Mouse (Mus musculus) neural tube, embryonic 11.5 days (tissue): Measurements from ENCODE around the gene Rasa2. TPM values are rescaled to one million over a fixed set of nuclear protein-coding genes. Genes with fewer than 3 reads are reported as not detected.

Experiments used
- ATAC-seq: fragments of 200-750 bp; cut with Nextera tagmentation; 2 replicates; pipeline ENCODE4 v1.8.0; 2017; ENCODE audit warnings: moderate number of reproducible peaks, mild to moderate bottlenecking, moderate TSS enrichment, moderate library complexity; ENCODE audit not compliant: insufficient read depth, low FRiP score, low TSS enrichment
- DNase-seq: peaks from one replicate; pipeline ENCODE4 v3.0.0-alpha.2; 2015; ENCODE audit warnings: low spot score
- H3K27ac ChIP-seq: fragments of 300-500 bp; sonication (generic); 2 replicates; pipeline ENCODE4 v1.5.1; 2014; ENCODE audit warnings: low read depth, mild to moderate bottlenecking, low read length
- H3K27me3 ChIP-seq: fragments of 300-500 bp; sonication (generic); 2 replicates; pipeline ENCODE4 v1.6.1; 2014; ENCODE audit warnings: mild to moderate bottlenecking, low read length, mixed read lengths; ENCODE audit not compliant: control insufficient read depth, insufficient read depth
- H3K36me3 ChIP-seq: fragments of 300-500 bp; sonication (generic); 2 replicates; pipeline ENCODE4 v1.6.1; 2014; ENCODE audit warnings: mild to moderate bottlenecking, low read length, moderate library complexity, mixed read lengths; ENCODE audit not compliant: control insufficient read depth, insufficient read depth
- H3K4me1 ChIP-seq: fragments of 300-500 bp; sonication (generic); 2 replicates; pipeline ENCODE4 v1.6.1; 2014; ENCODE audit warnings: low read length, mixed read lengths; ENCODE audit not compliant: control insufficient read depth, insufficient read depth
- H3K4me2 ChIP-seq: fragments of 300-500 bp; sonication (generic); 2 replicates; pipeline ENCODE4 v1.6.1; 2014; ENCODE audit warnings: low read depth, mild to moderate bottlenecking, moderate library complexity
- H3K4me3 ChIP-seq: fragments of 300-500 bp; sonication (generic); 2 replicates; pipeline ENCODE4 v1.5.1; 2014; ENCODE audit warnings: low read depth, low read length
- H3K9ac ChIP-seq: fragments of 300-500 bp; sonication (generic); 2 replicates; pipeline ENCODE4 v1.6.1; 2014; ENCODE audit warnings: mild to moderate bottlenecking, low read length
- H3K9me3 ChIP-seq: fragments of 300-500 bp; sonication (generic); 2 replicates; pipeline ENCODE4 v1.6.1; 2016; ENCODE audit warnings: low read length; ENCODE audit not compliant: control insufficient read depth
- WGBS: fragments of 180-500 bp; shearing (Covaris S2); extraction: QIAGEN DNeasy Blood & Tissue Kit; methylation state at CpG from one replicate; pipeline ENCODE4 v1.1.7; 2014; 5-methylcytosine and 5-hydroxymethylcytosine counted together
- polyA plus RNA-seq: library from polyadenylated mRNA; unstranded; fragments of >200 nt; fragmentation: Nextera tagmentation; extraction: Ambion mirVana; gene quantifications from 2 replicates; pipeline ENCODE4 v1.2.1, GENCODE M21; 2014

Gene Rasa2
- polyA plus RNA-seq, 1 experiment from 2014 or later: 15.7 TPM

GRCm38 (mm10) chr9:96635176-96635575, 3.8 kb upstream of the Rasa2 start:
- Histone ChIP-seq H3K9ac (no peak overlapping the region), H3K9me3 (no peaks in the 10 kb centered on the region), H3K27ac (no peak overlapping the region), H3K4me1 (0 out of 2 replicates have a peak, but pooled peaks cover 3% of the 10 kb centered on the region), H3K4me3 (no peak overlapping the region), H3K4me2 (no peak overlapping the region), H3K36me3 (no peaks in the 10 kb centered on the region), H3K27me3 (0 out of 2 replicates have a peak, but pooled peaks cover 2% of the 10 kb centered on the region)
- DNase-seq: no peak
- 74% methylated on average over 6 of the region's 6 CpGs for WGBS
- ATAC-seq: no peak

GRCm38 (mm10) chr9:96633771-96634170, 2.4 kb upstream of the Rasa2 start:
- no peak overlapping the region for H3K4me3 ChIP-seq
- ATAC-seq (no peak), DNase-seq (no peak)
- H3K4me1 ChIP-seq: 0 out of 2 replicates have a peak, but pooled peaks cover 3% of the 10 kb centered on the region
- H3K9ac ChIP-seq: no peak overlapping the region
- H3K27me3 ChIP-seq: 0 out of 2 replicates have a peak, but pooled peaks cover 2% of the 10 kb centered on the region
- H3K27ac ChIP-seq: no peak overlapping the region
- H3K4me2 ChIP-seq: no peak overlapping the region
- 88% methylated on average over 2 of the region's 2 CpGs for WGBS
- H3K36me3 ChIP-seq: no peaks in the 10 kb centered on the region
- no peaks in the 10 kb centered on the region for H3K9me3 ChIP-seq

GRCm38 (mm10) chr9:96632756-96633155, 1.3 kb upstream of the Rasa2 start:
- Histone ChIP-seq H3K27me3 (0 out of 2 replicates have a peak, but pooled peaks cover 2% of the 10 kb centered on the region), H3K36me3 (no peaks in the 10 kb centered on the region), H3K27ac (no peak overlapping the region), H3K4me1 (0 out of 2 replicates have a peak, but pooled peaks cover 3% of the 10 kb centered on the region), H3K9me3 (no peaks in the 10 kb centered on the region), H3K4me3 (no peak overlapping the region), H3K4me2 (no peak overlapping the region), H3K9ac (no peak overlapping the region)
- ATAC-seq (no peak), DNase-seq (no peak)
- WGBS: 61% methylated on average over 7 of the region's 7 CpGs

- 67% methylated on average over 6 of the region's 6 CpGs for WGBS
- DNase-seq: no peak
- Histone ChIP-seq H3K4me1 (0 out of 2 replicates have a peak, but pooled peaks cover 3% of the 10 kb centered on the region), H3K36me3 (no peaks in the 10 kb centered on the region), H3K4me2 (peak overlapping the region; percentile 72; the same call in 1 of the 2 replicates), H3K9me3 (no peaks in the 10 kb centered on the region), H3K27me3 (0 out of 2 replicates have a peak, but pooled peaks cover 2% of the 10 kb centered on the region), H3K4me3 (no peak overlapping the region; the same call in 1 of the 2 replicates), H3K9ac (peak overlapping the region; percentile 88), H3K27ac (no peak overlapping the region)
- ATAC-seq: no peak
Observed at GRCm38 (mm10) chr9:96632073-96632690, 765 bp upstream of the Rasa2 start.

- H3K4me3 ChIP-seq: peak overlapping the region; percentile 70
- no peaks in the 10 kb centered on the region for H3K36me3 ChIP-seq
- peak overlapping the region; percentile 98 for H3K27ac ChIP-seq
- peak; percentile 87 for ATAC-seq
- peak overlapping the region; percentile 88 for H3K9ac ChIP-seq
- peak overlapping the region; percentile 72 for H3K4me2 ChIP-seq
- H3K27me3 ChIP-seq: 0 out of 2 replicates have a peak, but pooled peaks cover 2% of the 10 kb centered on the region
- H3K4me1 ChIP-seq: 0 out of 2 replicates have a peak, but pooled peaks cover 3% of the 10 kb centered on the region
- no peaks in the 10 kb centered on the region for H3K9me3 ChIP-seq
- 0% methylated on average over 31 of the region's 105 CpGs for WGBS
- DNase-seq: peak; percentile 75
Observed at GRCm38 (mm10) chr9:96630571-96631388, 637 bp downstream of the Rasa2 start.

- H3K4me2 ChIP-seq: no peak overlapping the region
- no peaks in the 10 kb centered on the region for H3K36me3 ChIP-seq
- 74% methylated on average over 4 of the region's 4 CpGs for WGBS
- DNase-seq (no peak), ATAC-seq (no peak)
- 0 out of 2 replicates have a peak, but pooled peaks cover 2% of the 10 kb centered on the region for H3K27me3 ChIP-seq
- H3K27ac ChIP-seq: no peak overlapping the region
- H3K4me1 ChIP-seq: 0 out of 2 replicates have a peak, but pooled peaks cover 3% of the 10 kb centered on the region
- H3K4me3 ChIP-seq: no peak overlapping the region
- no peak overlapping the region for H3K9ac ChIP-seq
- H3K9me3 ChIP-seq: no peaks in the 10 kb centered on the region
Observed at GRCm38 (mm10) chr9:96629151-96629550, 2.3 kb downstream of the Rasa2 start.

- Histone ChIP-seq H3K9ac (no peak overlapping the region), H3K4me1 (0 out of 2 replicates have a peak, but pooled peaks cover 3% of the 10 kb centered on the region), H3K27ac (no peak overlapping the region; the same call in 1 of the 2 replicates), H3K9me3 (no peaks in the 10 kb centered on the region), H3K4me2 (no peak overlapping the region), H3K36me3 (no peaks in the 10 kb centered on the region), H3K4me3 (no peak overlapping the region), H3K27me3 (0 out of 2 replicates have a peak, but pooled peaks cover under 1% of the 10 kb centered on the region)
- WGBS: 73% methylated on average over 5 of the region's 5 CpGs
- ATAC-seq (no peak), DNase-seq (no peak)
Observed at GRCm38 (mm10) chr9:96627557-96628085, 3.8 kb downstream of the Rasa2 start.

- H3K9me3 ChIP-seq: no peaks in the 10 kb centered on the region
- no peak overlapping the region for H3K9ac ChIP-seq
- no peaks in the 10 kb centered on the region for H3K36me3 ChIP-seq
- 74% methylated on average over 1 of the region's 1 CpGs for WGBS
- DNase-seq (no peak), ATAC-seq (no peak)
- H3K27ac ChIP-seq: no peak overlapping the region
- H3K4me3 ChIP-seq: no peak overlapping the region
- 0 out of 2 replicates have a peak, but pooled peaks cover 3% of the 10 kb centered on the region for H3K4me1 ChIP-seq
- H3K4me2 ChIP-seq: no peak overlapping the region
- no peaks in the 10 kb centered on the region for H3K27me3 ChIP-seq
Observed at GRCm38 (mm10) chr9:96627042-96627441, 4.4 kb downstream of the Rasa2 start.
